In the genomic region with DNA sequence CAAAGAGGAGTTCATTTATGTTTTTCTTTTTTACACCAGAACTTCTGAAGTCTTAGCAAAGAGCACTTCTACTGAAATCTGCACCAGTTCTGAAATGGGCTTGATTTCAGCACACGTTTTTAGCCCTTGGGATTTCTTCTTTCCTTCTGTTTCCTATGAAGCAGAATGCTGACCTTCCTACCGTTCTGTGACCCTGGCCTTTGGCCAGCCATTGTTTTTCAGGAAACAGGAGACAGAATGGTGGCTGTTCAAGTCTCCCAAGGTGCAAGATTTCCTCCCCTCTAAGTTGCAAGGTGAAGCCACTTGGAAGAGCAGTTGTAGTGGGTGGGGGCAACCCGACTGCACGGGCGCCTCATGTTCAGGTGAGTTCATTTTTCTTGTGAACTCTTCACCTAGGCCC, we compare ENCODE assay signal across 14 mouse cellular contexts.
A peak's percentile ranks its signal among the peaks of the same experiment; 100 is the strongest.
DNase-seq lines count a peak whose midpoint lies in the region; ATAC-seq and TF ChIP-seq lines count a peak whose summit lies in the region.
"Had no signal": no experiment of that assay in that cellular context is flagged by ENCODE, and none has a peak within 500 bp of the region (broad histone marks: within the 10 kb centered on the region; RNA-seq: fewer than 3 reads in every experiment).

No protein-coding gene starts in this region.

- no peaks in the 10 kb centered on the region for H3K36me3 ChIP-seq in heart, embryonic 11.5 days (ENCODE audit: control insufficient read depth, insufficient read depth, low read length)
- H3K36me3 ChIP-seq in heart, adult 2 months (ENCODE audit: control insufficient read depth, insufficient read depth, low read length) = peaks cover 7% of the 10 kb centered on the region; the same call in 1 of the 2 replicates
- H3K36me3 ChIP-seq in intestine, embryonic 15.5 days = no peaks in the 10 kb centered on the region
- H3K36me3 ChIP-seq: forebrain, embryonic 15.5 days; hindbrain, embryonic 10.5 days; limb, embryonic 13.5 days; midbrain, embryonic 10.5 days had no signal

- ATAC-seq in heart, embryonic 11.5 days (replicated peaks; ENCODE audit: insufficient number of reproducible peaks, low FRiP score, low TSS enrichment) = no peak
- no peak for ATAC-seq in intestine, embryonic 15.5 days
- ATAC-seq: forebrain, embryonic 15.5 days; intestine, postnatal 0 days; liver, postnatal 0 days had no signal

- no peaks in the 10 kb centered on the region for H3K9me3 ChIP-seq in heart, embryonic 11.5 days (replicated peaks; ENCODE audit: control insufficient read depth, low read length)
- no peaks in the 10 kb centered on the region for H3K9me3 ChIP-seq in intestine, embryonic 15.5 days
- H3K9me3 ChIP-seq: forebrain, embryonic 15.5 days; hindbrain, embryonic 10.5 days; limb, embryonic 13.5 days; midbrain, embryonic 10.5 days had no signal

- H3K79me2 ChIP-seq in heart, adult 2 months (replicated peaks; ENCODE audit: control insufficient read depth, insufficient read depth, low read length) = no peaks in the 10 kb centered on the region

- peak; percentile 55; the same call in 1 of the 2 replicates for TF ChIP-seq EP300 in heart, adult 2 months (IDR thresholded peaks at IDR 0.05; ENCODE audit: insufficient read depth, low read depth, low read length)

- peak; percentile 95 for DNase-seq in heart, adult 11 months
- DNase-seq in heart, adult 2 months = peak; percentile 45 to 61
- peak; percentile 6 for DNase-seq in heart, postnatal 25 days (ENCODE audit: low spot score)
- peak; percentile 77 for DNase-seq in kidney, postnatal 10 days
- no peak for DNase-seq in yolk sac, embryonic 10.5 days (ENCODE audit: low spot score)
- no peak for DNase-seq in embryo, embryonic 9.5 days (ENCODE audit: extremely low spot score)
- DNase-seq: liver, postnatal 0 days had no signal

- no peak for TF ChIP-seq CTCF in heart, adult 2 months (IDR thresholded peaks at IDR 0.05)

- H3K27ac ChIP-seq in heart, embryonic 11.5 days (ENCODE audit: low read depth, low read length) = no peak overlapping the region
- H3K27ac ChIP-seq in heart, adult 2 months = no peak overlapping the region
- no peak overlapping the region for H3K27ac ChIP-seq in intestine, embryonic 15.5 days
- H3K27ac ChIP-seq: forebrain, embryonic 15.5 days; hindbrain, embryonic 10.5 days; limb, embryonic 13.5 days; midbrain, embryonic 10.5 days had no signal

- H3K27me3 ChIP-seq in heart, embryonic 11.5 days (ENCODE audit: control insufficient read depth, insufficient read depth, low read length) = no peaks in the 10 kb centered on the region
- no peaks in the 10 kb centered on the region for H3K27me3 ChIP-seq in heart, adult 2 months (ENCODE audit: control insufficient read depth, insufficient read depth, low read length)
- no peaks in the 10 kb centered on the region for H3K27me3 ChIP-seq in intestine, embryonic 15.5 days (replicated peaks)
- H3K27me3 ChIP-seq: forebrain, embryonic 15.5 days; limb, embryonic 13.5 days had no signal

- intact Hi-C loops in heart, adult 2 months (cut with DNase I) = loop anchor here (1.0 to 10.0 kb wide), 3 partner anchors 118 to 1223 kb away; a partner anchor contains a TSS
- intact Hi-C loops in heart, postnatal 25 days (cut with DNase I) = loop anchor here (2.0 to 10.0 kb wide), 7 partner anchors 117 to 1223 kb away; a partner anchor contains a TSS

- no peak overlapping the region for H3K4me3 ChIP-seq in heart, embryonic 11.5 days (ENCODE audit: low read depth, low read length)
- H3K4me3 ChIP-seq in heart, adult 2 months = no peak overlapping the region
- no peak overlapping the region for H3K4me3 ChIP-seq in intestine, embryonic 15.5 days (replicated peaks)
- H3K4me3 ChIP-seq: forebrain, embryonic 15.5 days; hindbrain, embryonic 10.5 days; limb, embryonic 13.5 days; midbrain, embryonic 10.5 days had no signal

- H3K9ac ChIP-seq in heart, embryonic 11.5 days (ENCODE audit: low read depth, low read length) = no peak overlapping the region
- no peak overlapping the region for H3K9ac ChIP-seq in heart, adult 2 months (ENCODE audit: low read depth, low read length)
- no peak overlapping the region for H3K9ac ChIP-seq in intestine, embryonic 15.5 days
- H3K9ac ChIP-seq: forebrain, embryonic 15.5 days; limb, embryonic 13.5 days; liver, postnatal 0 days had no signal

- no peak for TF ChIP-seq POLR2A in heart, adult 2 months (IDR thresholded peaks at IDR 0.05; ENCODE audit: insufficient read depth, low read depth, low read length)

- 62% methylated on average over 5 of the region's 5 CpGs for WGBS in heart, embryonic 11.5 days (ENCODE audit: insufficient replicate concordance)
- 35% methylated on average over 5 of the region's 5 CpGs for WGBS in heart, adult 2 months
- WGBS in intestine, embryonic 15.5 days = 84% methylated on average over 5 of the region's 5 CpGs

- no peak overlapping the region for H3K4me2 ChIP-seq in heart, embryonic 11.5 days
- H3K4me2 ChIP-seq in intestine, embryonic 15.5 days (replicated peaks) = no peak overlapping the region
- H3K4me2 ChIP-seq: forebrain, embryonic 15.5 days; limb, embryonic 13.5 days had no signal

- H3K4me1 ChIP-seq in heart, embryonic 11.5 days (ENCODE audit: control insufficient read depth, insufficient read depth, low read length) = no peaks in the 10 kb centered on the region
- H3K4me1 ChIP-seq in heart, adult 2 months (ENCODE audit: control insufficient read depth, insufficient read depth, low read length) = peaks cover 2% of the 10 kb centered on the region
- no peaks in the 10 kb centered on the region for H3K4me1 ChIP-seq in intestine, embryonic 15.5 days (replicated peaks)
- H3K4me1 ChIP-seq: forebrain, embryonic 15.5 days; hindbrain, embryonic 10.5 days; limb, embryonic 13.5 days; midbrain, embryonic 10.5 days had no signal

Comparison
In these comparisons a context has a peak if more than half of its experiments do, and no peak if none do; other contexts are left out.
1. DNase-seq: peak in heart, adult 11 months (single experiment), heart, adult 2 months (2 of 2), heart, postnatal 25 days (single experiment) and kidney, postnatal 10 days (single experiment); none in yolk sac, embryonic 10.5 days (single experiment) and embryo, embryonic 9.5 days (single experiment).